Mouse (Mus musculus): ENCODE results near the gene Vmn1r202. TPM values are rescaled to one million over a fixed set of nuclear protein-coding genes. Genes with fewer than 3 reads are reported as not detected.
"Not testable (repeated sequence)": the region's sequence is repeated elsewhere in the genome, so short reads cannot be mapped to it uniquely, and the experiment has no call there.

Vmn1r202 gene
- not detected in 2 replicates for polyA plus RNA-seq (2015; fragmentation: Nextera tagmentation; extraction: Ambion mirVana)

- H3K4me1 ChIP-seq (replicated peaks), result no peaks in the 10 kb centered on the region
- no peak within 1 kb of the TSS for H3K9ac ChIP-seq
- ATAC-seq (ENCODE audit: insufficient read depth), result no peak
- no peak within 1 kb of the TSS for H3K4me2 ChIP-seq
- H3K9me3 ChIP-seq (replicated peaks), result no peaks in the 10 kb centered on the region
- H3K27ac ChIP-seq (replicated peaks), result no peak within 1 kb of the TSS
- H3K27me3 ChIP-seq, result no peaks in the 10 kb centered on the region
- no peak within 1 kb of the TSS for H3K4me3 ChIP-seq (replicated peaks)
- H3K36me3 ChIP-seq (replicated peaks), result no peaks in the 10 kb centered on the region
Observed at GRCm38 (mm10) chr13:22505281-22505680, at the start of gene Vmn1r202. Vmn1r202 (minus strand) TSS chr13:22505381.

GRCm38 (mm10) chr13:22552898-22553297 is 47.7 kb upstream of the Vmn1r202 start, which contains the start of gene Vmn1r204:
Vmn1r204 (plus strand) TSS chr13:22553198.
- ATAC-seq (ENCODE audit: insufficient read depth); H3K4me2 ChIP-seq; H3K4me3 ChIP-seq (replicated peaks); H3K4me1 ChIP-seq (replicated peaks); H3K27me3 ChIP-seq; H3K27ac ChIP-seq (replicated peaks); H3K9me3 ChIP-seq (replicated peaks); H3K36me3 ChIP-seq (replicated peaks); H3K9ac ChIP-seq: not testable (repeated sequence)
- WGBS (ENCODE audit: insufficient replicate concordance), result 33% methylated on average over 1 of the region's 1 CpGs

GRCm38 (mm10) chr13:22517814-22518213 is 12.6 kb upstream of the Vmn1r202 start, which contains the start of gene Vmn1r203:
Vmn1r203 (plus strand) TSS chr13:22518114.
- H3K4me3 ChIP-seq (replicated peaks), result no peak within 1 kb of the TSS
- H3K27me3 ChIP-seq, result no peaks in the 10 kb centered on the region
- no peak within 1 kb of the TSS for H3K9ac ChIP-seq
- ATAC-seq (ENCODE audit: insufficient read depth), result no peak
- H3K36me3 ChIP-seq (replicated peaks), result no peaks in the 10 kb centered on the region
- H3K4me1 ChIP-seq (replicated peaks), result no peaks in the 10 kb centered on the region
- no peaks in the 10 kb centered on the region for H3K9me3 ChIP-seq (replicated peaks)
- no peak within 1 kb of the TSS for H3K4me2 ChIP-seq
- no peak within 1 kb of the TSS for H3K27ac ChIP-seq (replicated peaks)

GRCm38 (mm10) chr13:22502431-22502830 is 2.8 kb downstream of the Vmn1r202 start:
- no peak for ATAC-seq (ENCODE audit: insufficient read depth)
- H3K4me2 ChIP-seq, result no peak overlapping the region

GRCm38 (mm10) chr13:22471623-22472022 is 33.6 kb downstream of the Vmn1r202 start, which contains the start of gene Vmn1r201:
Vmn1r201 (plus strand) TSS chr13:22471923.
- WGBS (ENCODE audit: insufficient replicate concordance), result 39% methylated on average over 1 of the region's 1 CpGs
- no peak for ATAC-seq (ENCODE audit: insufficient read depth)
- Histone ChIP-seq H3K4me2 (no peak within 1 kb of the TSS), H3K9me3 (replicated peaks) (no peaks in the 10 kb centered on the region), H3K9ac (no peak within 1 kb of the TSS), H3K36me3 (replicated peaks) (no peaks in the 10 kb centered on the region), H3K4me1 (replicated peaks) (no peaks in the 10 kb centered on the region), H3K4me3 (replicated peaks) (no peak within 1 kb of the TSS), H3K27ac (replicated peaks) (no peak within 1 kb of the TSS), H3K27me3 (no peaks in the 10 kb centered on the region)

More at GRCm38 (mm10) chr13:22502431-22502830, 2.8 kb downstream of the Vmn1r202 start:
- H3K4me3 ChIP-seq (replicated peaks), result no peak overlapping the region
- H3K36me3 ChIP-seq (replicated peaks), result no peaks in the 10 kb centered on the region
- H3K9ac ChIP-seq, result no peak overlapping the region
- H3K4me1 ChIP-seq (replicated peaks), result no peaks in the 10 kb centered on the region
- H3K9me3 ChIP-seq (replicated peaks), result no peaks in the 10 kb centered on the region
- H3K27ac ChIP-seq (replicated peaks), result no peak overlapping the region
- H3K27me3 ChIP-seq, result no peaks in the 10 kb centered on the region
- WGBS (ENCODE audit: insufficient replicate concordance), result 48% methylated on average over 3 of the region's 3 CpGs

GRCm38 (mm10) chr13:22455145-22455544 is 50.0 kb downstream of the Vmn1r202 start:
- Histone ChIP-seq H3K27me3 (no peaks in the 10 kb centered on the region), H3K4me2 (no peak overlapping the region), H3K9ac (no peak overlapping the region), H3K36me3 (replicated peaks) (no peaks in the 10 kb centered on the region), H3K9me3 (replicated peaks) (no peaks in the 10 kb centered on the region), H3K4me3 (replicated peaks) (no peak overlapping the region), H3K27ac (replicated peaks) (no peak overlapping the region), H3K4me1 (replicated peaks) (no peaks in the 10 kb centered on the region)
- ATAC-seq (ENCODE audit: insufficient read depth), result no peak

Other genes starting within 250 kb of the Vmn1r202 start
- not detected in 2 replicates for gene Vmn1r195, start 234.9 kb downstream of the Vmn1r202 start, polyA plus RNA-seq (2015; fragmentation: Nextera tagmentation; extraction: Ambion mirVana)
- not detected in 2 replicates for gene Vmn1r196, start 215.5 kb downstream of the Vmn1r202 start, polyA plus RNA-seq (2015; fragmentation: Nextera tagmentation; extraction: Ambion mirVana)
- not detected in 2 replicates for gene Vmn1r197, start 180.8 kb downstream of the Vmn1r202 start, polyA plus RNA-seq (2015; fragmentation: Nextera tagmentation; extraction: Ambion mirVana)
- gene Vmn1r198, start 155.0 kb downstream of the Vmn1r202 start, polyA plus RNA-seq (2015; fragmentation: Nextera tagmentation; extraction: Ambion mirVana), result not detected in 2 replicates
- gene Vmn1r199, start 125.6 kb downstream of the Vmn1r202 start, polyA plus RNA-seq (2015; fragmentation: Nextera tagmentation; extraction: Ambion mirVana), result not detected in 2 replicates
- gene Vmn1r200, start 115.0 kb downstream of the Vmn1r202 start, polyA plus RNA-seq (2015; fragmentation: Nextera tagmentation; extraction: Ambion mirVana), result not detected in 2 replicates
- gene Vmn1r201, start 33.5 kb downstream of the Vmn1r202 start, polyA plus RNA-seq (2015; fragmentation: Nextera tagmentation; extraction: Ambion mirVana), result not detected in 2 replicates
- gene Vmn1r203, start 12.7 kb upstream of the Vmn1r202 start, polyA plus RNA-seq (2015; fragmentation: Nextera tagmentation; extraction: Ambion mirVana), result not detected in 2 replicates
- not detected in 2 replicates for gene Vmn1r204, start 47.8 kb upstream of the Vmn1r202 start, polyA plus RNA-seq (2015; fragmentation: Nextera tagmentation; extraction: Ambion mirVana)
- not detected in 2 replicates for gene Vmn1r205, start 87.6 kb upstream of the Vmn1r202 start, polyA plus RNA-seq (2015; fragmentation: Nextera tagmentation; extraction: Ambion mirVana)
- not detected in 2 replicates for gene Vmn1r206, start 118.9 kb upstream of the Vmn1r202 start, polyA plus RNA-seq (2015; fragmentation: Nextera tagmentation; extraction: Ambion mirVana)
- not detected in 2 replicates for gene Vmn1r207-ps, start 224.2 kb upstream of the Vmn1r202 start, polyA plus RNA-seq (2015; fragmentation: Nextera tagmentation; extraction: Ambion mirVana)